Mouse (Mus musculus): ENCODE measurements around the gene Trappc1. TPM values are rescaled to one million over a fixed set of nuclear protein-coding genes. Genes with fewer than 3 reads are reported as not detected.

The Trappc1 gene
- polyA plus RNA-seq, 2 experiments = 49.6 to 101 TPM

DNA sequence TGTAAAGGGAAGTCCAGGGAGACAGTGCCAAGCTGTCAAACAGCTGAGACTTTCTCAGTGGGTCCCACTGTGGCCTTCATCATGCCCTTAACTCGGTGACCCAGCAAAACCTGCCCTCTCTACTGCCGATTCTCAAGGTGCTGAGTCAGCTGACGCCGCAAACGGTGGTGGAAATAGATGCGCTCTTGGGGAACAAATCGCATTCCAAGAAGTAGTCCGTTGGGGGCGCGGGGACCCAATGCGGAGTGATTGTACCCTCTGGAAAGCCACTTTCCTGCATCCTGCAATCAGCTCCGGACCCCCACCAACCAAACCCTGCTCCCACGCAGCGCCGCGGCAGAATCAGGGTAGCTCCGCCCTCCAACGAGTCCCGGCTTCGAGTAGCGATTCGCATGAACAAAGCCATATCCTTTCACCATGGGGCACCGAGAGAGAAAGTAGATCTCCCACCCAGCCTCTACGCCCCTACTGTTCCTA, 8.2 kb downstream of the Trappc1 start:
- Histone ChIP-seq H3K36me3 (replicated peaks; ENCODE audit: control insufficient read depth, insufficient read depth, low read depth) (no peaks in the 10 kb centered on the region), H3K27ac (no peak overlapping the region), H3K9ac (replicated peaks) (peak overlapping the region; percentile 48), H3K4me1 (replicated peaks; ENCODE audit: control insufficient read depth in 2 of 2, insufficient read depth in 2 of 2, low read length in 1 of 2) (peaks cover 11 to 28% of the 10 kb centered on the region in 2 experiments), H3K27me3 (ENCODE audit: control insufficient read depth, insufficient read depth, low read length) (peaks cover 24% of the 10 kb centered on the region), H3K9me3 (ENCODE audit: control insufficient read depth, low read length) (no peaks in the 10 kb centered on the region), H3K4me3 (ENCODE audit: insufficient read depth in 1 of 2, low read depth in 2 of 2, low read length in 2 of 2) (peak overlapping the region; percentile 56 to 64), H3K4me2 (ENCODE audit: low read depth) (peak overlapping the region; percentile 79)
- WGBS (ENCODE audit: insufficient replicate concordance) = under 1% methylated on average over 24 of the region's 24 CpGs
- DNase-seq (ENCODE audit: low read depth in 3 of 3, low spot score in 3 of 3) (no peak), ATAC-seq (ENCODE audit: insufficient read depth) (0 out of 2 replicates have a peak, but pooled peaks have one; percentile 34)
- TF ChIP-seq EP300 (IDR thresholded peaks at IDR 0.05; ENCODE audit: low read depth) (no peak), CTCF (IDR thresholded peaks at IDR 0.05; ENCODE audit: low read depth) (0 out of 2 replicates have a peak, but pooled peaks have one; percentile 4)

DNA sequence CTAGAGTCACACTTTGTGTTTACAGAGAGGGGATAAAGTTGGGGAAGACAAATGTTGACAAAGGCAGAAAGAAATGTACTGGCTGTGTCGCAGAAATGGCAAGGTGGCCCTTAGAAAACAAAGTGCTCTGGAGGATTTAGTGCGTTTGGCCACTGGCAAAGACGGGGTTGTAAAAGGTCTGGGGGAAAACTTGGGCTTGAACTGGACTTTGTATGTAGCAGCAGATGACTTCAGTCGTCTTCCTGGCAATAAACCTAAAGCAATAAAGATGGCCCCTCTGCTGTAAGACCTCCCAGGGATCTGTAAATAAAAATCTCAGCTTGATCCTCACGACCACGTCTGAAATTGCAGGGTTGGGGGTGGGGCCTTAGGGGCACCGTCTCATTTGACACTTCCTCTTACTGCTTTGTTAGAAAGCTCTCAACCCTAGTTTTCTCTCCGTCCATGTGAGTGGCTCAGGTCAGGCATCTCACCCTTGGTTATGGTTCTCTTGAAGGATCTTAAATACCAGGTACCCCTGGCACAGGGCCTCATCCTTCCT, 9.0 kb downstream of the Trappc1 start:
- TF ChIP-seq CTCF (IDR thresholded peaks at IDR 0.05; ENCODE audit: low read depth) (no peak), EP300 (IDR thresholded peaks at IDR 0.05; ENCODE audit: low read depth) (no peak)
- peaks cover 11 to 28% of the 10 kb centered on the region in 2 experiments for H3K4me1 ChIP-seq (replicated peaks; ENCODE audit: control insufficient read depth in 2 of 2, insufficient read depth in 2 of 2, low read length in 1 of 2)
- H3K4me3 ChIP-seq (ENCODE audit: insufficient read depth in 1 of 2, low read depth in 2 of 2, low read length in 2 of 2) = no peak overlapping the region
- peaks cover 16% of the 10 kb centered on the region for H3K27me3 ChIP-seq (ENCODE audit: control insufficient read depth, insufficient read depth, low read length)
- H3K36me3 ChIP-seq (replicated peaks; ENCODE audit: control insufficient read depth, insufficient read depth, low read depth) = no peaks in the 10 kb centered on the region
- H3K9ac ChIP-seq (replicated peaks) = peak overlapping the region; percentile 48; the same call in 1 of the 2 replicates
- no peaks in the 10 kb centered on the region for H3K9me3 ChIP-seq (ENCODE audit: control insufficient read depth, low read length)
- peak overlapping the region; percentile 79; the same call in 1 of the 2 replicates for H3K4me2 ChIP-seq (ENCODE audit: low read depth)
- ATAC-seq (ENCODE audit: insufficient read depth) (no peak), DNase-seq (ENCODE audit: low read depth in 3 of 3, low spot score in 3 of 3) (no peak)
- WGBS (ENCODE audit: insufficient replicate concordance) = 27% methylated on average over 8 of the region's 8 CpGs
- no peak overlapping the region for H3K27ac ChIP-seq

DNA sequence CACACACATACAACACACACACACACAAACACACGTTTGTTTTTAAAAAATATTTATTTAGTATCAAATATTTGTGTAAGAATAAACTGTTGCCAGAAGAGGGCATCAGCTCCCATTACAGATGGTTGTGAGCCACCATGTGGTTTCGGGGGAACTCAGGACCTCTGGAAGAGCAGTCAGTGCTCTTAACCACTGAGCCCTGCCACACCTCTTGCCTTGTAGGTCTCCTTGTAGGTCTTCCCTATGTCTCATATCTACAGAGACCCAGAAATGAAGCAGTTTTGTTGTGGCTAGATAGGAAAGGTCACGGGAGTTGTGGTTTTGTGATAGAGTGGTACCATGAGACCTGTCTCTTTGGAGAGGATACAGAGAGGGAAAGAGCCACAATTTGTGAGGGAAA, 10.1 kb downstream of the Trappc1 start:
- Histone ChIP-seq H3K4me2 (ENCODE audit: low read depth) (peak overlapping the region; percentile 1; the same call in 1 of the 2 replicates), H3K36me3 (replicated peaks; ENCODE audit: control insufficient read depth, insufficient read depth, low read depth) (no peaks in the 10 kb centered on the region), H3K27ac (no peak overlapping the region), H3K9me3 (ENCODE audit: control insufficient read depth, low read length) (no peaks in the 10 kb centered on the region), H3K27me3 (ENCODE audit: control insufficient read depth, insufficient read depth, low read length) (peaks cover 12% of the 10 kb centered on the region), H3K4me3 (ENCODE audit: insufficient read depth in 1 of 2, low read depth in 2 of 2, low read length in 2 of 2) (no peak overlapping the region), H3K4me1 (replicated peaks; ENCODE audit: control insufficient read depth in 2 of 2, insufficient read depth in 2 of 2, low read length in 1 of 2) (peaks cover 11 to 28% of the 10 kb centered on the region in 2 experiments), H3K9ac (replicated peaks) (no peak overlapping the region)
- ATAC-seq (ENCODE audit: insufficient read depth) (peak; percentile 85), DNase-seq (ENCODE audit: low read depth in 3 of 3, low spot score in 3 of 3) (peak in 1 of 3 experiments; percentile 41)
- TF ChIP-seq CTCF (IDR thresholded peaks at IDR 0.05; ENCODE audit: low read depth) (peak; percentile 35), EP300 (IDR thresholded peaks at IDR 0.05; ENCODE audit: low read depth) (peak; percentile 77)
- WGBS (ENCODE audit: insufficient replicate concordance) = 8% methylated on average over 3 of the region's 3 CpGs

DNA sequence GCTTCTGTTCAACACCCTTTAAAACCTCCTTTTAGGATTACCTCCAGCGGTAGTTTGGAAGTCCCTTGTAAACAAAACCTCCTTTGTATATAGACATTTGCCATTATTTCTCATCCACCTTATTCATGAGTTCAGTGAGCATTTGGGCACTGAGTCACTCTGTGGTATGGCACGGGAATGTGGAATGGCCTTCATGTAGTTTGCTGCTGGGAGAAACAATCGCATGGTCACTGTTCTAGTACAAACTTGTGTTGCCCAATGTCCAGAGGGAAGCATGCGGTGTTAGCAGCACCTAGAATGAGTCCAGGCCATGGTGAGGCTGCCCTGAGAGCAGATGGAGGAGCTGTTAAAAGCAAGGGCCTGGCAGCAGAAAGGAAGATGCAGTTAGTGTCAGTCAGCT, 11.0 kb downstream of the Trappc1 start:
- TF ChIP-seq EP300 (IDR thresholded peaks at IDR 0.05; ENCODE audit: low read depth) (no peak), CTCF (IDR thresholded peaks at IDR 0.05; ENCODE audit: low read depth) (no peak)
- no peak for DNase-seq (ENCODE audit: low read depth in 3 of 3, low spot score in 3 of 3)
- Histone ChIP-seq H3K9me3 (ENCODE audit: control insufficient read depth, low read length) (no peaks in the 10 kb centered on the region), H3K36me3 (replicated peaks; ENCODE audit: control insufficient read depth, insufficient read depth, low read depth) (no peaks in the 10 kb centered on the region), H3K4me2 (ENCODE audit: low read depth) (no peak overlapping the region), H3K27ac (no peak overlapping the region), H3K4me3 (ENCODE audit: insufficient read depth in 1 of 2, low read depth in 2 of 2, low read length in 2 of 2) (no peak overlapping the region), H3K9ac (replicated peaks) (no peak overlapping the region), H3K27me3 (ENCODE audit: control insufficient read depth, insufficient read depth, low read length) (peaks cover 17% of the 10 kb centered on the region), H3K4me1 (replicated peaks; ENCODE audit: control insufficient read depth in 2 of 2, insufficient read depth in 2 of 2, low read length in 1 of 2) (peaks cover 11 to 28% of the 10 kb centered on the region in 2 experiments)
- ATAC-seq (ENCODE audit: insufficient read depth) = no peak
- WGBS (ENCODE audit: insufficient replicate concordance) = 69% methylated on average over 4 of the region's 4 CpGs

Data from liver, embryonic 14.5 days (tissue).